Mouse (Mus musculus) hindbrain, embryonic 14.5 days (tissue): ENCODE results near the gene Tle4. TPM values are rescaled to one million over a fixed set of nuclear protein-coding genes. Genes with fewer than 3 reads are reported as not detected.

Experiments
- ATAC-seq: fragments of 200-750 bp; cut with Nextera tagmentation; 2 replicates; pipeline ENCODE4 v1.8.0; 2017; ENCODE audit warnings: moderate number of reproducible peaks, mild to moderate bottlenecking, moderate TSS enrichment, moderate library complexity; ENCODE audit not compliant: low FRiP score
- DNase-seq: peaks from one replicate; pipeline ENCODE4 v3.0.0-alpha.2; 2015; ENCODE audit warnings: low spot score
- H3K27ac ChIP-seq: fragments of 300-500 bp; sonication (generic); 2 replicates; pipeline ENCODE4 v1.5.1; 2014; ENCODE audit warnings: mild to moderate bottlenecking, moderate library complexity
- H3K27me3 ChIP-seq: fragments of 300-500 bp; sonication (generic); 2 replicates; pipeline ENCODE4 v1.6.1; 2014; ENCODE audit warnings: mild to moderate bottlenecking, low read length, mixed read lengths; ENCODE audit not compliant: control insufficient read depth, insufficient read depth
- H3K36me3 ChIP-seq: fragments of 300-500 bp; sonication (generic); replicated peaks from 2 replicates; pipeline ENCODE4 v1.6.1; 2014; ENCODE audit not compliant: control insufficient read depth, insufficient read depth
- H3K4me1 ChIP-seq: fragments of 300-500 bp; sonication (generic); replicated peaks from 2 replicates; pipeline ENCODE4 v1.6.1; 2014; ENCODE audit warnings: antibody characterized with exemption, low read length, mixed read lengths; ENCODE audit not compliant: control insufficient read depth, insufficient read depth
- H3K4me2 ChIP-seq: fragments of 300-500 bp; sonication (generic); replicated peaks from 2 replicates; pipeline ENCODE4 v1.6.1; 2014; ENCODE audit warnings: mild to moderate bottlenecking, moderate library complexity
- H3K4me3 ChIP-seq: fragments of 300-500 bp; sonication (generic); replicated peaks from 2 replicates; pipeline ENCODE4 v1.5.1; 2014; ENCODE audit warnings: mild to moderate bottlenecking, low read length
- H3K9ac ChIP-seq: fragments of 300-500 bp; sonication (generic); 2 replicates; pipeline ENCODE4 v1.6.1; 2014
- H3K9me3 ChIP-seq: fragments of 300-500 bp; sonication (generic); 2 replicates; pipeline ENCODE4 v1.6.1; 2016; ENCODE audit warnings: low read length; ENCODE audit not compliant: control insufficient read depth
- WGBS: fragments of 180-500 bp; shearing (Covaris S2); extraction: QIAGEN DNeasy Blood & Tissue Kit; methylation state at CpG from one replicate; pipeline ENCODE4 v1.1.7; 2014; 5-methylcytosine and 5-hydroxymethylcytosine counted together
- polyA plus RNA-seq: library from polyadenylated mRNA; unstranded; fragments of >200 nt; fragmentation: Nextera tagmentation; extraction: Ambion mirVana; gene quantifications from 2 replicates; pipeline ENCODE4 v1.2.1, GENCODE M21; 2014

Tle4 gene
- polyA plus RNA-seq, 1 experiment from 2014 or later = 26.8 TPM

GRCm38 (mm10) chr19:14463281-14464079 is 134.4 kb downstream of the Tle4 start:
- WGBS = 99% methylated on average over 5 of the region's 5 CpGs
- no peaks in the 10 kb centered on the region for H3K27me3 ChIP-seq
- H3K27ac ChIP-seq = no peak overlapping the region
- peaks cover 45% of the 10 kb centered on the region for H3K36me3 ChIP-seq
- H3K4me2 ChIP-seq = no peak overlapping the region
- H3K9ac ChIP-seq = no peak overlapping the region
- H3K4me1 ChIP-seq = no peaks in the 10 kb centered on the region
- no peaks in the 10 kb centered on the region for H3K9me3 ChIP-seq
- ATAC-seq (no peak), DNase-seq (no peak)
- no peak overlapping the region for H3K4me3 ChIP-seq

- H3K4me1 ChIP-seq = no peaks in the 10 kb centered on the region
- no peak for DNase-seq
- WGBS = 79% methylated on average over 10 of the region's 10 CpGs
- no peak overlapping the region for H3K9ac ChIP-seq
- no peak overlapping the region for H3K4me3 ChIP-seq
- peaks cover 52% of the 10 kb centered on the region for H3K36me3 ChIP-seq
- no peaks in the 10 kb centered on the region for H3K9me3 ChIP-seq
- H3K4me2 ChIP-seq = no peak overlapping the region
- H3K27me3 ChIP-seq = no peaks in the 10 kb centered on the region
- ATAC-seq = no peak
- H3K27ac ChIP-seq = no peak overlapping the region
Observed at GRCm38 (mm10) chr19:14453486-14453885, 144.4 kb downstream of the Tle4 start.

GRCm38 (mm10) chr19:14451329-14451728 is 146.5 kb downstream of the Tle4 start:
- 89% methylated on average over 6 of the region's 6 CpGs for WGBS
- H3K9ac ChIP-seq = no peak overlapping the region

DNA sequence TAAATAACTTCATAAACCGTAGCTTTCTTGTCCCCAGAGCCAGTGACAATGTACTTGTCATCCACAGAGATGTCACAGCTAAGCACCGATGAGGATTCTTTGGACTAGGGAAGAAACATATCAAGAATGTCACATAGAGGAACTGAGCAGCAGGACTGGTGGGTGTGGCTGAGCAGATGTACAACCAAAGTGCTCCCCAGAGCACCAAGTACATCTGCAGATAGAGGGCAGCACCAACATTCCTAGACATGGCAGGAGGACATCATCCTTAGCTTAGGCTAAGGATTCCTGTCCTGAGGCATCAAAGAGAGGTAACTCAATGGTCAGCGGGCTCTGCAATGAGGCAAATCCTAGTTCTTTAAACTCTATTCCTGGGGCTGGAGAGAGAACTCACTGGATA is 148.1 kb downstream of the Tle4 start:
- H3K27ac ChIP-seq = no peak overlapping the region
- no peaks in the 10 kb centered on the region for H3K4me1 ChIP-seq
- H3K36me3 ChIP-seq = peaks cover 40% of the 10 kb centered on the region
- H3K9me3 ChIP-seq = no peaks in the 10 kb centered on the region
- H3K9ac ChIP-seq = no peak overlapping the region
- DNase-seq = no peak
- H3K4me2 ChIP-seq = no peak overlapping the region
- no peak for ATAC-seq
- no peak overlapping the region for H3K4me3 ChIP-seq
- WGBS = 82% methylated on average over 3 of the region's 3 CpGs
- H3K27me3 ChIP-seq = no peaks in the 10 kb centered on the region

More at GRCm38 (mm10) chr19:14451329-14451728, 146.5 kb downstream of the Tle4 start:
- DNase-seq (no peak), ATAC-seq (no peak)
- no peak overlapping the region for H3K27ac ChIP-seq
- H3K4me1 ChIP-seq = no peaks in the 10 kb centered on the region
- H3K36me3 ChIP-seq = peaks cover 43% of the 10 kb centered on the region
- H3K4me2 ChIP-seq = no peak overlapping the region
- H3K9me3 ChIP-seq = no peaks in the 10 kb centered on the region
- H3K4me3 ChIP-seq = no peak overlapping the region
- H3K27me3 ChIP-seq = no peaks in the 10 kb centered on the region

DNA sequence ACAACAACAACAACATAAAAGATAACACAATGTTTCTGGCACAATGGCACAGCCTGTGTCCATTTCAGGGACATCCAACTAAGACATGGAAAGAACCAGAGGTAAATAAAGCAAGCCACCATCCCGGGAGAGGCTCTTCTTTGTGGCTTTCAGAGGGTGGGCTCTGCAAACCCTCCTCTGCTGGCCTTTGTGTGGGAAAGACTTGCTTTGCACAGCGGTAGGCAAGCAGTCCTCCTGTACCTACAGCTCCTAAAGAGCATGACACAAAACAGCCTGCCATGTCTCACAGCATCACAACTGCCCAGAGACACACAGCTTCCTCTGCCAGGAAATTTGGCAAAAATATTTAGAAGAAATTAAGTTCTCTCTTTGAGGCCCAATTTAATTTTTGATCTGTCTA is 149.3 kb downstream of the Tle4 start:
- Histone ChIP-seq H3K27me3 (no peaks in the 10 kb centered on the region), H3K27ac (no peak overlapping the region), H3K9me3 (no peaks in the 10 kb centered on the region), H3K4me3 (no peak overlapping the region), H3K4me1 (no peaks in the 10 kb centered on the region), H3K36me3 (peaks cover 30% of the 10 kb centered on the region), H3K4me2 (no peak overlapping the region), H3K9ac (no peak overlapping the region)
- 32% methylated on average over 2 of the region's 2 CpGs for WGBS
- DNase-seq (no peak), ATAC-seq (no peak)

GRCm38 (mm10) chr19:14447474-14447873 is 150.4 kb downstream of the Tle4 start:
- DNase-seq = peak; percentile 64
- H3K9ac ChIP-seq = no peak overlapping the region
- H3K4me3 ChIP-seq = no peak overlapping the region
- H3K4me2 ChIP-seq = no peak overlapping the region
- no peak overlapping the region; the same call in 1 of the 2 replicates for H3K27ac ChIP-seq
- H3K27me3 ChIP-seq = no peaks in the 10 kb centered on the region
- 68% methylated on average over 1 of the region's 1 CpGs for WGBS
- H3K9me3 ChIP-seq = no peaks in the 10 kb centered on the region
- no peak for ATAC-seq
- peaks cover 19% of the 10 kb centered on the region for H3K36me3 ChIP-seq
- no peaks in the 10 kb centered on the region for H3K4me1 ChIP-seq

DNA sequence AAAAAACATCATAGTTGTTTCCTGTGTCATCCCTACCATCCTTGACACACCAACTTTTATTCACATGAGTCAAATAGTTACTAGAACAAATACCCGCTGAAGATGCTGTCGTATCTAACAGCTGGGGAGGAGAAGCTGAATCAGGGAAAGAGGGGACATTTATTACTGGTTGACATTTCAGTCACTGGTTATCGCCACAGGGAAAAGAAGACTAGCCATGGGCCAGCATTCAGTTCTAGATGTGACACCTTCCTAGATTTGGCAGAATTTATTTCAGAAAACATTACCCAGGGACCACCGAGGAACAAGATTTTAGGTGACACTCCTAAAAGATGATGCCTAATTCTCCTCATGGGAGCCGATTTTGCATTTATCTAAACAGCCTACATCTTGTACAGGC is 156.0 kb downstream of the Tle4 start:
- H3K9ac ChIP-seq = no peak overlapping the region
- no peak overlapping the region for H3K27ac ChIP-seq
- ATAC-seq (no peak), DNase-seq (no peak)
- H3K27me3 ChIP-seq = no peaks in the 10 kb centered on the region
- H3K9me3 ChIP-seq = no peaks in the 10 kb centered on the region
- H3K4me1 ChIP-seq = no peaks in the 10 kb centered on the region
- H3K36me3 ChIP-seq = no peaks in the 10 kb centered on the region
- H3K4me2 ChIP-seq = no peak overlapping the region
- no peak overlapping the region for H3K4me3 ChIP-seq
- WGBS = 93% methylated on average over 5 of the region's 5 CpGs

DNA sequence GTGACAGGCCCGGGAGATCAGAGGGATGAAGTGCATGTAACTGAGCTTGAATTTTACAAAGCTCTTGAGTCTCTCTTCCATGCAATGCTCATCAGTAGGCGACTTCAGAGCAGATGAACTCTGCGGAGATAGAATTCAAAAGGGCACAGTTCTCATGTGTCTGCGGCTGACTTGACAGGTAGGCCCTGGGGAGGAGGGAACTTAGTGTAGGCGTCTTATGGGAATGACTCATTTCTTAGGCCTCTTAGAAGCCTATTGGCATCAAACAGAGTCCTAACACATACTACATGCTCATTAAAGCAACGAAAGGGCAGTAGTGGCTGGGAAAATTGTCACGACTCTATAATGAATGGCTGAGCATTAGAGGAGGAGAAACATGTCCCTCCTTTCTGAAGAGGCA is 160.6 kb downstream of the Tle4 start:
- no peaks in the 10 kb centered on the region for H3K27me3 ChIP-seq
- H3K4me1 ChIP-seq = 0 out of 2 replicates have a peak, but pooled peaks cover 3% of the 10 kb centered on the region
- 55% methylated on average over 7 of the region's 7 CpGs for WGBS
- H3K4me2 ChIP-seq = no peak overlapping the region
- ATAC-seq = no peak
- no peaks in the 10 kb centered on the region for H3K36me3 ChIP-seq
- no peak overlapping the region for H3K27ac ChIP-seq
- H3K9ac ChIP-seq = no peak overlapping the region
- no peak overlapping the region for H3K4me3 ChIP-seq
- no peak for DNase-seq
- no peaks in the 10 kb centered on the region for H3K9me3 ChIP-seq

GRCm38 (mm10) chr19:14436567-14436966 is 161.3 kb downstream of the Tle4 start:
- no peaks in the 10 kb centered on the region for H3K36me3 ChIP-seq
- no peak overlapping the region for H3K27ac ChIP-seq
- H3K4me1 ChIP-seq = 0 out of 2 replicates have a peak, but pooled peaks cover 3% of the 10 kb centered on the region
- no peak overlapping the region for H3K4me3 ChIP-seq
- no peak overlapping the region for H3K9ac ChIP-seq
- H3K27me3 ChIP-seq = no peaks in the 10 kb centered on the region
- ATAC-seq (no peak), DNase-seq (no peak)
- H3K9me3 ChIP-seq = no peaks in the 10 kb centered on the region
- WGBS = 68% methylated on average over 2 of the region's 2 CpGs
- H3K4me2 ChIP-seq = no peak overlapping the region
